Mouse (Mus musculus): ENCODE data around the gene Poc1a.

Poc1a gene

GRCm38 (mm10) chr9:106280808-106281544, at the start of gene Poc1a:
Gene Poc1a (plus strand): TSS chr9:106281061.
- peak; percentile 99 for DNase-seq (ENCODE audit: extremely low spot score, low spot score)

DNA sequence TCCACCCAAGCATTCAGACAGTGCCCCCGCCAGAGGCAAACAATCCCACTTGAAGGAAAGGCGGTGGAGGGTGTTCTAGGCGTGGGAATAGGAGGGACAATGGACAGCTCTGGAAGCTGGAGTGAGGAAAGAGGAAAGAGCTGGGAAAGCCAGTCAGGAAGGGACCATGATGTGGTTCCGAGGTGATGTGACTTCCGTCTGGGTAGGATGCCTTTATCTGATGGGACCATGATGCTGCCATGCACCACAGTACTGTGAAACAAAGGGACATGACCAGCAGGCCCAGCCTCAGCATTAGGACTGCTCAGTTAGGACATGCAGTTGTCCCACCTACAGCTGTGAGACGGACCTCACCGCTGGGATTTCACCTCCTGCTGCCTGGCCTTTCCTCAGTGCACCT, 49.6 kb upstream of the Poc1a start:
- DNase-seq (ENCODE audit: extremely low spot score, low spot score) = no peak

GRCm38 (mm10) chr9:106231816-106232215, 49.0 kb upstream of the Poc1a start:
- no peak for DNase-seq (ENCODE audit: extremely low spot score, low spot score)

DNA sequence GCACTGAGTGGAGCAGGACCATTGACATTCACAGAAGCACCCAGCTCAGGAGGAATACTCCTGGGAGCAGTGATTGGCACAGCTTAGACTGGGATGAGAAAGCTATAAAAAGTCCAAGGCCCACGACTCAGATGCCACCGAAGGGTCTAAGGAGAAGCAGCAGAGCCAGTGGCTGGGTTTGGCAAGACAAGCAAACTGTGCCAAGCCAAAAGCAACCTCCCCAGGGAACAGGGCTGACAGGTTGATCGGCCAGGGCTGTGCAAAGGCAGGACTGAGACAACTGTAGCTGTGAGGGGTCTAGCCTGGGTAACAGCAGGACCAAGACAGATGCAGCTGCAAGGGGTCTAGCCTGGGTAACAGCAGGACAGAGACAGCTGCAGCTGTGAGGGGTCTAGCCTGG, 47.9 kb upstream of the Poc1a start:
- no peak for DNase-seq (ENCODE audit: extremely low spot score, low spot score)

DNA sequence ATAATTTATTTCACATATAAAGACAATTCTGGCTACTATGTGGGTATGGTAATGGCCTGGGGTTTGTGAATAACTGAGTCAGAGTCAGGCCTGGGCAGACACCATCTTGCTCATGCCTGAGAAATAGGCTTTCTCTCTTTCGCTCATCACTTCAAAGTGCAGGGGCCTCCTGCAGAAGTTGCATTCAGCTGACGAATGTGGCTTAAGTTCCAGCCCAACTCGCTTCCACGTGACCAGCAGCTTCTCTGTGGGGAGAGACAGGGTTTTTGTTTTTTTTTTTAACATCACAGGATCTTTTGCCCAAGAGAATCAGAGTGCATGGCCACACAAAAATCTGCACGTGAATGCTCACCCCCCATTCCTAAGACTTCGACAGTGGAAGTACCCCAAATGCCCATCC, 46.9 kb upstream of the Poc1a start:
- no peak for DNase-seq (ENCODE audit: extremely low spot score, low spot score)

DNA sequence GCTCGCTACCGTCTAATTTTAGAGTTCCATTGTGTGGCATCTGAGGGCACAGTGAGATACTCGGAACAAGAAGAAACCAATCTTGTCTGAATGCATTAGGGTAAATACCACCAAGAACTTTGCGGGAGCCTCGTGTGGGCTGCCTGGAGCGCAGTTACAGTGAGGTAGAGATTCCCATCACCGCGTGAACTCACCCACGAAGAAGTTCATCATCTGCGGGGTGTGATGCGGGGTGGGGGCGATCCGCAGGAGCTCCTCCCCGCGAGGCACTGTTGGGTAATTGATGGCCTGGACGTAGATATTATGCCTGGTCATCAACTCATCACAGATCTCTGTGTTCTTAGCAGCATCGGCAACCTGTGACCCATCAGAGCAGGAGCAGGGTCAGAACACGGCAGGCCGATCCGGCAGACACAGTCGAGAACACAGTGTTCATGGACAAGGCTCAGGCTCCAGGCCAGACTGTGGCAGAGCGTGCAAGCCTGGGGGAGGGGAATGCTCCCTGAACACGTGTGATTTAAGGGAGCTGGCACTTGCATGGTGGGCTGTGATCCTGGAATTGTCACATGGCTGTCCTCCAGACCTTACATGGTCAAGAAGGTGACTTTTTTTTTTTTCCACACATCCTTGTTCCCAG, 45.5 kb upstream of the Poc1a start:
- no peak for DNase-seq (ENCODE audit: extremely low spot score, low spot score)

DNA sequence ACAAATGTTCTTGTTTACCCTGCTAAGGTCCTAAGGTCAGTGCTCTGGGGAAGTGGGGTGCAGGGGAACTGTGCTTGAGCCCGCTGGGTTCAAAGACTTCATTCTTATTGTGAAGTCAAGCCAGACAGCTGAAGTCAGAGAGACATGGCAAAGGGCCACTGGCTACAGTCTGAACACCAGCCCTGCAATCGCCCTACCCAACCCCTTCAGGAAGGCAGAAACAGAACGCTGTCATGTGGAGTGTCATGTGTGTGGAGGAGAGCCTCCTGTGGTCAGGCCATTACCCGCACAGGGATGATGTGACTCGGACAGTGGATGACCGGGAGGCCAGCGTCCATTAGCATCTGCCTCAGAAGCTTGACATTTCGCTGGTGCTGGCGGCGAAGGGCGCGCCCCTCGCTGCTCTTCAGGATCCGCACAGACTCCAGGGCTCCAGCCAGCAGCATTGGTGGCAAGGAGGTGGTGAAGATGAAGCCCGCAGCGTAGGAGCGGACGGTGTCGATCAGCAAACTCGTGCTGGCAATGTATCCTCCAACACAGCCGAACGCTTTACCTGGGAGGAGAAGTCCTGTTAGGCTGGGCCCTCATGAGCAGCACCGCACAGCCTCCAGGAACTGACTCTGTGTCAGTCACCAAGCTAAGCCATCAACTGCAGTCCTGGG, 44.6 kb upstream of the Poc1a start:
- DNase-seq (ENCODE audit: extremely low spot score, low spot score) = no peak

DNA sequence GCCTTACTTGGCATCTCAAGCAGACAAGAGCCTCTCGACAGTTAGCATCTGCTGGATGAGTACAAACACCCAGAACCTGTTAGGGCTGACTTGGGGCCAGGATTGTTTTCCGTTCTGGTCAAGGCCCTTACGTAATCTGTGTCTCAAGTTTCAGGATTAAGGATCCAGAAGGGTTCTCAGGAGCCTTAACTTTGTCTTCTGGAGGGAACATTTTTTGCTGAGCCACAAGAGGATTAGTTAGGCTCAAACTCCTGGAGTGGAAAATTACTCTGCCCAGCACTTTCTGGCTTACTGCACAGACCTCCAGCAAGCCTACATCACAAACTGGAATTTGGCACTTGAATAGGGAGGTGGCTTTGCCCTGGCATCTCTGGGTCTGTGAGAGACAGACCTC, 44.0 kb upstream of the Poc1a start:
- no peak for DNase-seq (ENCODE audit: extremely low spot score, low spot score)

GRCm38 (mm10) chr9:106237401-106237800, 43.5 kb upstream of the Poc1a start:
- no peak for DNase-seq (ENCODE audit: extremely low spot score, low spot score)

- no peak for DNase-seq (ENCODE audit: extremely low spot score, low spot score)
These were observed 43.0 kb upstream of the Poc1a start for GRCm38 (mm10) chr9:106237878-106238277.

DNA sequence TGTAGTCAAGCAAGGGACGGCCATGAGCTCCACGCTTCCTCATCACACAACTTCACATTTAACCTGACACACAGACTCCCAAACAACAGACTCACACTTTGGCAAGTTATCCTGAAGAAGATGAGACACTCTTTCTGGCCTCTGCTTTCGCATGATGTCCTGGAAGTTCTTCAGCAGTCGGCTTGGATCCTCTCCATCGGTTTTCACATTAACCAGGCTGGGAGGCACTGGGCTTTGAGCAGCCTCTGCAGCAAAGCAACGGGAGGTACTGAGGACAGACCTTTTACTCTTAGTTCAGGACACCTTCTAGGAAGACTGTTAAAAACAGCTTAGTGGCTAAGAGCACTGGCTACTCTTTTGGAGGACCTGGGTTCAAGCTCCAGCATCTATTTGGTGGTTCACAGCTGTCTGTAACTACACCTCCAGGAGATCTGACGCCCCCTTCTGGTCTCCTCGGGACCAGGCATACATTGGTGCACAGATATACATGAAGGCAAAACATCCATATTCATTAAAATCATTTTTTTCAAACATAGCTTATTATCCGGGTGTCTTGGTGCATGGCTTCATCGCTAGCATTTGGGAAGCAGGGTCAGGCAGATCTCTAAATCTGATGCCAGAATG, 39.2 kb upstream of the Poc1a start:
- DNase-seq (ENCODE audit: extremely low spot score, low spot score) = no peak

DNA sequence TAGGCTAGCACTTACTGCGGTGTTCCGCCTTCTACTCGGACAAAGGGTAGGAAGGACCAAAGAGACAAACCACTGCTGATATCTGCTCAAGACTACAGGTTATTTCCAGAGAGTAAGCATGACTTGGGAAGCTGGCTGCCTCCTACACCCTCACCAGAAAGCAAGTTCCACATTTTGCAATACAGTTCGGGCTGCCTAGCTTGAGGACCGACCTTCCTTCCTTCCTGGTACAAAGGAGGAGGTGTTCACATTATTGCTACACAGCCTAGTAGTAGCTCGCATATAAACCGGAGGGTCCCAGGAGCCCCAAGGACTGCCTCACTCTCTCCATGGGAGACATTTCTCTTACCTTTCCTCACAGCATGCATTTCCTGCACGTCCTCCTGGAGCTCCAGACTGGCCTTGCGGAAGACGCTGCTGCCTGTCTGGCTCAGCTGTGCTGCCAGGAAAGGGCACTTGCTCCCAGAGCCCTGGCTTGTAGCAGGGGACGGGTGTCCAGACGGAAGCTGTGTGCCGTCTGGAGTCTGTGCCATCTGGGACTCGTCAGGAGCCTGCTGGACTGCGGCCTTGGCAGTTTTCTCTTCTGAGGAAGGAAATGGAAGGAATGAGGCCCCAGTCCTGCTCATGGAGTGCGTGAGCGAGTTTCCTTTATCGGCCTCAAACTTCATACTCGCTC, 37.9 kb upstream of the Poc1a start:
- DNase-seq (ENCODE audit: extremely low spot score, low spot score) = no peak

- no peak for DNase-seq (ENCODE audit: extremely low spot score, low spot score)
These were observed 31.3 kb upstream of the Poc1a start for GRCm38 (mm10) chr9:106249550-106249949.

DNA sequence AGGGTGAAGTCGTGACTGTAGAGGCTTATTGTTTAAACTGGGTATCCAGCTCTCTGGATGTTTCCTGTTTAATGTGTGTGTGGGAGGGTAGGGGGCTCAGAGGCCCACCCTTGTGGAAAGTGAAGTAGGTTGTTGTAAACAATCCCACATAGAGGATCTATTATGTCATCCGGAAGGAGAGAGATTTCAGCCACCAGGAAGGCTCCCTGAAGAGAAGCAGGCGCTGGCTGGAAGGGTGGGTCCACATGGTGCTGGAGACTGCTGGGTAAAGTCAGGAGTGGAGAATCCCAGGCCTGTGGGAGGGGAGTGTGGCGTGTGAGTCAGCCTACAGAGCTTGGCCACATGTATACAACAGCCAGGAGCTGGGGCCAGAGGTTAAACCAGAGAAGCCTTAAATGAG, 30.6 kb upstream of the Poc1a start:
- no peak for DNase-seq (ENCODE audit: extremely low spot score, low spot score)

- DNase-seq (ENCODE audit: extremely low spot score, low spot score) = no peak
These were observed 29.8 kb upstream of the Poc1a start for GRCm38 (mm10) chr9:106251066-106251465.

DNA sequence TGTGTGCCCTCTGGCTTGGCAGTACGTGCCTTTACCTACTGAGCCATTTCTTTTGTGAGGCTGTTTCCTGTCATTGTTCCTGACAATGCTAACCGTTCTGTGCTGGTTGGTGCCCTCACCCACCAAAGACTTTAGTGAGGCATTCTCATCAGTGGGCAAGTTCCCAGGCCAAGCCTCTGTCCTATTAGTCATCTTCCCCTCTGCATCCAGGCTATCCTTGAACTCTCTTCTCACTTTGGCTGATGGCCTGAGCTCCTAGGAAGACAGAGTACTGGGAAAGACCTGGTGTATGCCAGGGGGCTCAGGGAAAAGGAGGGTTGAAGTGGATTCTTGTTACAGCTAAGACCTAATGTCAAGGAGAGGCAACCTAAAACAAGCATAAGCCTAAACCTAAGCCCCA, 26.9 kb upstream of the Poc1a start:
- DNase-seq (ENCODE audit: extremely low spot score, low spot score) = no peak

DNA sequence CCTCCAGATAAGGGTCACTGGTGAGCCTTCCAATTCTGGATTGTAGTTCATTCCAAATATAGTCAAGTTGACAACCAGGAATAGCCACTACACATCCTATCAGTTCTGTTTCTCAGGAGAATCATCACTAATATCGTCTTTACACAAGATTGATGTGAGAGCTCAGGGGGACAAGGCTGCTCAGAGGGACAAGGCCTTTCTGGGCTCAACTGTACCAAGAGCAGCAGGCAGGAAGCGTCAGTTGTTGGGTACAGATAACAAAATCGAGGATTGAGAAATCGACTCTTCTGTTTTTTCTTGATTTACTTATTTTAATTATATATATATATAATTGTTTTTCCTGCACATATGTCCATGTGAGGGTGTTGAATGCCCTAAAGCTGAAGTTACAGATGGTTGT, 22.4 kb upstream of the Poc1a start:
- DNase-seq (ENCODE audit: extremely low spot score, low spot score) = no peak

DNA sequence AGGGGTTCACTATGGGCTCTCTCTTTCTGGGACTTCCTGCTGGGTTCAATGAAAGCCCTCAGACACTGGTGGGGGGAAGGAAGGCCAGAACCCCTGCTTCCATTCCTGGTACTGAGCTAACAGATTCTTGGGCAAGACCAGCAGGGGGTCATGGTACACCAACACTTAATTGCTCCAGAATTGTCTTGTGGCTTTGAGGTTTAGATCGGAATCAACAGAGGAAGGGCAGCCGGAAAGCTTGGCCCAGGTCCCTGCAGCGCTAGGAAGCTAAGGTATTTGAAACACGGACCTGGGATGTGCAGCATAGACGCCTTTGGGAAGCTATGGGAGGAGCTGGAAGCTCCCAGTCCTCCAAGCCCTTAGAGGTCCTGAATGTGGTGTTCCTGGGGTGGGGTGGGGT, 21.9 kb upstream of the Poc1a start:
- no peak for DNase-seq (ENCODE audit: extremely low spot score, low spot score)

GRCm38 (mm10) chr9:106261058-106261457, 19.8 kb upstream of the Poc1a start:
- DNase-seq (ENCODE audit: extremely low spot score, low spot score) = no peak

GRCm38 (mm10) chr9:106261491-106261890, 19.4 kb upstream of the Poc1a start:
- no peak for DNase-seq (ENCODE audit: extremely low spot score, low spot score)

DNA sequence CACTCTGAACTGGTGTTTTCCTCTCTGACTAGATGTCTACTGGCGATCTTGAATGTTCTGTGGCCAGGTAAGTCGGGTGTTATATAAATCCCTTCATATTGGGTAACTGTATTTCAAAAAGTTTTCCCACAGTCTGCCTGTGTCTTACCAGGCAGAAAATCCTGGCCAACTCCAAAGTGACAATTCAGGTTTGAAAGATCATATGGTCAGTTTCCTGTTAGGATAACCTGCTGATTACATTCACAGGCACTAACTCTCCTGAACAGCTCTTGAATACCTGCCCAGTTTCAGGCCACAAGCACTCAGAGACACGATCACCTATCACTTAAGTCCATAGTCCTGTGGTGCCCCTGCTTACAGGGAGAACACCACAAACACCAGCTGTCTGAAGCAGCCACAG, 18.8 kb upstream of the Poc1a start:
- DNase-seq (ENCODE audit: extremely low spot score, low spot score) = no peak
